ENCODE assay signal across 29 mouse cellular contexts in the genomic region with DNA sequence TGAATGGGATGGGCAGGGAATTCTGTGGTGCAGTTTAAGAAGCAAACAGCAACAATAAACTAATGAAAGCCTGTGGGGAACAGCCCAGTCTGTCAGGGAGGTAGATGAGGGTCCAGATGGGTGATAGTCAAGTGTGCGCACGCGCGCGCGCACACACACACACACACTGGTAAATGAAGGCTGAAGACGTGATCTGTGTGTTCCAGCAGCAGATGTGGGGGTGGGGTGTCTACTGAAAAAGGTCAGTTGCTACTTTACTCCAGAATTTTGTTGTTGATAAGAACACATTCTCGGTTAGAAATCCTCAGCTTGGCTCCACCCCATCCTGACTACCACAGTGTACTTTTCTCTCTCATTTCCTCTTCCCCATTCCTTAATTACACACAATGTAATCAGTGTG. TPM values are rescaled to one million over a fixed set of nuclear protein-coding genes. Genes with fewer than 3 reads are reported as not detected.
A peak's percentile ranks its signal among the peaks of the same experiment; 100 is the strongest.
DNase-seq lines count a peak whose midpoint lies in the region; ATAC-seq lines count a peak whose summit lies in the region.
"Had no signal": no experiment of that assay in that cellular context is flagged by ENCODE, and none has a peak within 500 bp of the region (broad histone marks: within the 10 kb centered on the region; RNA-seq: fewer than 3 reads in every experiment).

No protein-coding gene starts in this region.

- peak; percentile 38 for DNase-seq in 416B (ENCODE audit: low read depth)
- DNase-seq in c-Kit-positive CD71-positive TER-119-positive erythroid progenitor cells, embryonic 14.5 days (ENCODE audit: low spot score): peak; percentile 17
- no peak for DNase-seq in cerebellum, postnatal 25 days
- DNase-seq in natural killer cell, adult 2 months (ENCODE audit: low spot score in 2 of 2): no peak
- no peak for DNase-seq in kidney, postnatal 10 days
- no peak for DNase-seq in ovary, postnatal 10 days (ENCODE audit: low spot score)
- DNase-seq: adrenal gland, adult 8-10 months; cerebellum, adult 8-10 months; gastrocnemius, postnatal 14 days; heart, adult 18-20 months; heart, postnatal 10 days; kidney, adult 9 months; kidney, postnatal 36 days; retina, postnatal 1 day; thymus, postnatal 14 days had no signal

- H3K4me3 ChIP-seq in liver, embryonic 12.5 days: no peak overlapping the region
- H3K4me3 ChIP-seq: embryonic facial prominence, embryonic 15.5 days; forebrain, embryonic 15.5 days; heart, embryonic 12.5 days; hindbrain, embryonic 10.5 days; limb, embryonic 15.5 days; midbrain, embryonic 13.5 days; neural tube, embryonic 12.5 days had no signal

- H3K36me3 ChIP-seq in liver, embryonic 12.5 days: peaks cover 22% of the 10 kb centered on the region; the same call in 1 of the 2 replicates
- H3K36me3 ChIP-seq: embryonic facial prominence, embryonic 15.5 days; forebrain, embryonic 15.5 days; midbrain, embryonic 13.5 days had no signal

- H3K27me3 ChIP-seq in liver, embryonic 12.5 days (replicated peaks): no peaks in the 10 kb centered on the region
- H3K27me3 ChIP-seq: embryonic facial prominence, embryonic 15.5 days; forebrain, embryonic 15.5 days; heart, embryonic 12.5 days; limb, embryonic 15.5 days; midbrain, embryonic 13.5 days; neural tube, embryonic 12.5 days; Patski had no signal

- WGBS in liver, embryonic 12.5 days (ENCODE audit: insufficient replicate concordance): 42% methylated on average over 8 of the region's 8 CpGs

- H3K9me3 ChIP-seq in liver, embryonic 12.5 days (replicated peaks): no peaks in the 10 kb centered on the region
- H3K9me3 ChIP-seq: embryonic facial prominence, embryonic 15.5 days; forebrain, embryonic 15.5 days; heart, embryonic 12.5 days; hindbrain, embryonic 10.5 days; limb, embryonic 15.5 days; midbrain, embryonic 13.5 days; neural tube, embryonic 12.5 days had no signal

- no peak overlapping the region for H3K4me2 ChIP-seq in liver, embryonic 12.5 days
- H3K4me2 ChIP-seq: embryonic facial prominence, embryonic 15.5 days; forebrain, embryonic 15.5 days; heart, embryonic 12.5 days; limb, embryonic 15.5 days; midbrain, embryonic 13.5 days; neural tube, embryonic 12.5 days had no signal

- H3K9ac ChIP-seq in liver, embryonic 12.5 days: no peak overlapping the region
- H3K9ac ChIP-seq: embryonic facial prominence, embryonic 15.5 days; forebrain, embryonic 15.5 days; heart, embryonic 12.5 days; limb, embryonic 15.5 days; midbrain, embryonic 13.5 days; neural tube, embryonic 12.5 days had no signal

- peak; percentile 83 for ATAC-seq in liver, embryonic 12.5 days
- 0 out of 2 replicates have a peak, but pooled peaks have one; percentile 40 for ATAC-seq in megakaryocyte, adult 5-6 weeks (ENCODE audit: poor library complexity, severe bottlenecking)
- ATAC-seq: CD4-positive, CD25-positive, alpha-beta regulatory T cell, adult 4 months; forebrain, embryonic 15.5 days; hindbrain, embryonic 16.5 days; intestine, embryonic 16.5 days; midbrain, embryonic 13.5 days; Patski had no signal

- peaks cover 39% of the 10 kb centered on the region for H3K4me1 ChIP-seq in liver, embryonic 12.5 days
- H3K4me1 ChIP-seq: forebrain, embryonic 15.5 days; neural tube, embryonic 12.5 days had no signal

- no peak overlapping the region for H3K27ac ChIP-seq in liver, embryonic 12.5 days
- H3K27ac ChIP-seq: embryonic facial prominence, embryonic 15.5 days; forebrain, embryonic 15.5 days; hindbrain, embryonic 10.5 days; limb, embryonic 15.5 days; macrophage; midbrain, embryonic 13.5 days; neural tube, embryonic 12.5 days had no signal

RNA-seq across cellular contexts. Expression of a gene that starts 17.4 kb away (rescaled TPM):
- 16.1 TPM in 2 replicates for polyA plus RNA-seq in liver, embryonic 12.5 days (2016; fragmentation: Nextera tagmentation; extraction: Ambion mirVana)
- total RNA-seq in megakaryocyte, adult 5-6 weeks (2015): 0.42 and 0.48 TPM in 2 replicates
- total RNA-seq in megakaryocyte, adult 5-6 weeks (2017): 0.15 TPM in 1 of 2 replicates, not detected in the other
- total RNA-seq: heart, adult 18-20 months had no signal

Comparison
In these comparisons a context has a peak if more than half of its experiments do, and no peak if none do; other contexts are left out.
1. DNase-seq: peak in 416B (single experiment) and c-Kit-positive CD71-positive TER-119-positive erythroid progenitor cells, embryonic 14.5 days (single experiment); none in cerebellum, postnatal 25 days (0 of 2), natural killer cell, adult 2 months (0 of 2), kidney, postnatal 10 days (single experiment) and ovary, postnatal 10 days (single experiment).